Mouse (Mus musculus) brain, embryonic 14.5 days (tissue): ENCODE measurements around the gene Ptgis.

Experiments used
- CTCF ChIP-seq: fragments of 200-500 bp; IDR thresholded peaks from 2 replicates; pipeline ENCODE4 v1.5.1; 2012; ENCODE audit warnings: inconsistent platforms, mild to moderate bottlenecking, moderate library complexity, borderline replicate concordance; ENCODE audit not compliant: insufficient read depth, insufficient read length; ENCODE audit errors: extremely low read depth
- POLR2A ChIP-seq: fragments of 200-500 bp; IDR thresholded peaks from 2 replicates; pipeline ENCODE4 v1.6.1; 2012; ENCODE audit warnings: mild to moderate bottlenecking, inconsistent platforms, borderline replicate concordance; ENCODE audit not compliant: poor library complexity, insufficient read depth, insufficient read length, severe bottlenecking; ENCODE audit errors: extremely low read depth

DNA sequence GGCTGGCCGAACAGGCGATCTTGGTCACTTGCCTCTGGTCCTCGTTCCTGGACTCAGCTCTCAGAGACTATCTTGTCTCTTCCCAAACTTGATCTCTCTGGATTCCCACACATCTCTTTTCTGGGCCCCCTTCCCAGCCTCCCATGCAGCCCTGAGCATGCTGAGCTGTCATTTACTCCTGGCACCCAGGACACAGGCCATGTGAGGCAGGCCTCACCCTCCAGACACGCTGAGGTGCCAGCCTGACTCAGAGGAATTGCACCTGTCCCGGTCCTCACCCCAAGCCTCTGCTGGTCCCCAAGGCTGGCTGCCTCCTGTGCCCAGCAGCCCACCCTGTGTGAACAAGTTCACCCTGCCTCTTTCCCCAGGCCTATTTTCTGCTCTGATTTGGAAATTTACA lies 53.3 kb downstream of the Ptgis start:
- no peak for TF ChIP-seq POLR2A
- TF ChIP-seq CTCF, result no peak
